Mouse (Mus musculus): ENCODE results near the gene Cars.
A peak's percentile ranks its signal among the peaks of the same experiment; 100 is the strongest.
"Not testable (repeated sequence)": the region's sequence is repeated elsewhere in the genome, so short reads cannot be mapped to it uniquely, and the experiment has no call there.

Cars gene

GRCm38 (mm10) chr7:143587586-143587985, 12.3 kb downstream of the Cars start:
- peak; percentile 30 for DNase-seq (ENCODE audit: low read depth, low spot score)

- DNase-seq (ENCODE audit: low read depth, low spot score), result peak; percentile 77
Measured at GRCm38 (mm10) chr7:143583956-143584355, 15.9 kb downstream of the Cars start.

GRCm38 (mm10) chr7:143583025-143583424, 16.9 kb downstream of the Cars start:
- no peak for DNase-seq (ENCODE audit: low read depth, low spot score)

DNA sequence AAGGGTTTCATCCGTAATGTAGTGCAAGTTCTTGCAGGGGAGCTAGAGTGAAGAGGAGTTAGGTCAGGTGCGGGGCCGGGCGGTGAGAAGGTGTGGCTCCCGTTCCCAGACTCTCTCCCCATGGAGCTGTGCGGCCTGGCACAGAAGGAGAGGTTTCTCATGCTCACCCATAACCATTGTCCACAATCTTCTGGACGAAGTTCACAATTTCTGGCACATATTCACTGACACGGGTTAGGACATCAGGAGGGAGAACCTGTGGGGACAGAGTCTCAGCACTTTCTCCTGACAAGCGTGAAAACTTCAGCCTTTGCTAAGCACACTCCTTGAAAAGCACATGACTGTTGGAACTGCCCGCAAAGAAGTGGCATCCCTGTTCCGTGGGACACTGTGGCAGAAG, 24.1 kb downstream of the Cars start:
- DNase-seq (ENCODE audit: low read depth, low spot score), result no peak

DNA sequence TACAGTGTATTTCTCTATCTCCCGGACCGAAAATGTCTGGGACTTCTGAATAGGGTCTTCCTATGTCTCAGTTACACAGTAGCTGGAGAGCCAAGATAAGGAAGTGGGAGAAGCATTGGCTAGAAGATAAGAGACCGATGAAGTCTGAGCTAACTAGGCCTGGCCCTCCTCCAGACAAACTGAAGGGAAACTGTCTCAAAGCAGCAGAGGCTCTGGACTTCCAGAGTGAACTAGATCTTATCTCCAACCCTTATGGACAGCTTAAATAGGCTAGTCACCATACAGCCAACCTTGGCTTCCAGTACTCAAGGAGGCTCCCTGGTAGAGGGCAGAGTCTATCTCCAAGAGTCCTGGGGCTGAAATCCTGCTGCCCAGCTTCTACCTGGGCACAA, 34.2 kb downstream of the Cars start:
- DNase-seq (ENCODE audit: low read depth, low spot score), result no peak

DNA sequence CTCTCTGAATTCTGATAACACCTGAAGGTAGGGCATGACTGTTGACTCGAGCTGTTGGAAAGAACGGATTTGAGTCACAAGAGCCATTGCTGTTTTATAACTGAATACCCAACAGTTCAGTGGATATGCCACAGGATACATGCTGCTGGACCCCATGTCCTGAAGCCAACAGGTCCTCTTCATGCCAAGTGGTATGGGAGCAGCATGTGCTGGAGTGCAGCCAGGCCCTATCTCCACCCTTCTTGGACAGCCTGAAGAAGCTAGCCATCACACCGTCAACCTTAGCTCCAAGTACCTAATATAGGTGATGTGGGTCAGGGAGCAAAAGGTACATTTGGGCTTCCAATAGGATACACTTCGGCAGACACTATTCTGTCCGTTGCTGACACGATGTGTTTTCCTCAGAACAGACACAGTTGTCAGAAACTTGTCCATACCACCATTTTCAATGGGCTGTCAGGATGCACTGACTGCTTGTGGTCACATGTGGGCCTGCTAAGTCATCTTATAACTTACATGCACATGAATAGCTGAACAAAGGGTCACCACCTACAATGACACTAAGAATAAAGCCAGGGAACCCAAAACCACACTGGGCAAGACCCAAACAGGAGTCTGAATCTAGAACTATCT, 34.8 kb downstream of the Cars start:
- DNase-seq (ENCODE audit: low read depth, low spot score), result no peak

- no peak for DNase-seq (ENCODE audit: low read depth, low spot score)
Measured at GRCm38 (mm10) chr7:143563787-143564186, 36.1 kb downstream of the Cars start.

GRCm38 (mm10) chr7:143557616-143558015, 42.3 kb downstream of the Cars start:
- no peak for DNase-seq (ENCODE audit: low read depth, low spot score)

DNA sequence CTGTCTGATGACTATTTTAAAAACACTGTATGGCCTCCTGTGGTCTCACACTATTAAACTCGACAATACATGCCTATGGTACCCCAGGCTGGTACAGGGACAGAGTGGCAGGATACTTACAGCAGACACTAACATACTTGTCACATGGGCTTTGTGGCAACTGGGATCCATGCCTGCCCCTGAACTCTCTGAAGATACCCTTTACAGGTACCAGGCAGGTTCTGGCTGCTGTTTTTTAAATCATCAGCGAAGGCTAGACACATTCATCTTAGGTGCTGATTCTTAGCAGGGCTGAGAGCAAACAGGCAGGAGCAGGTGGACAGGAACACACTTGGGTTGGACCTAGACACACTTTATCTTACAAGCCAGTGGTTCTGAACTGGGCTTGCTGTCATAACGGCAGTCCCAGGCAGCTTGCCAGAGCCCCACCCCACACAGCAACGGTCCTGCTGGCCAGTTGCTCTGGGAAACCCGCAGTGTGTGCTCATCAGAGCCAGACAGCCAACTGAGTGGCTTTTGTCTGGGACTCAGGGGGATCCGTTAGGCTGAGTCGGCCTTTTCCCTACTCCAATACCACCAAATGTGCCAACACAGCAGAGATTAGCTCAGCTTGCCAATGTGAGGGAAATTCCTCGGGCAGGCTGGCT, 42.8 kb downstream of the Cars start:
- no peak for DNase-seq (ENCODE audit: low read depth, low spot score)

DNA sequence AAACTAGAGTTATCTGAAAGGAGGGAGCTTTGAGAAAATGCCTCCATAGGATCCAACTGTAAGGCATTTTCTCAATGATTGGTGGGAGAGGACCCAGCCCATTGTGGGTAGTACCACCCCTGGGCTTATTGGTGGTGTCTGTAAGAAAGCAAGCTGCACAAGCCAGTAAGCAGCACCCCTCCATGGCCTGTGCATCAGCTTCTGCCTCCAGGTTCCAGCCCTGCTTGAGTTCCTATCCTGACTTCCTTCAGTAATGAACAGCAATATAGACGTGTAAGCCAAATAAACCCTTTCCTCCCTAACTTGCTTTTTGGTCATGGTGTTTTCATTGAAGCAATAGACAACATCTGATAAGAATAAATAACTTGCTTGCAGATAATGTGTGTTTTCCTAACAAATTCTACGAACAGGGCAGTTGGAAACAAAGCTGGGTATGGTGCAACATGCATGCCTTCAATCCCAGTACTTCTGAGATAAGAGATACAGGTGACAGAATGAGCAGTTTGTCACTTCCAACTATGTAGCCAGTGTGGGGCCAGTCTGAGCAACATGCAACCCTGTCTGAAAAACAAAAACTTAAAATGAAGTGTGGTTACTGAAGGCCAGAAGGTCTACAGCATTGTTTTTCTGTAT, 50.2 kb downstream of the Cars start:
- no peak for DNase-seq (ENCODE audit: low read depth, low spot score)

DNA sequence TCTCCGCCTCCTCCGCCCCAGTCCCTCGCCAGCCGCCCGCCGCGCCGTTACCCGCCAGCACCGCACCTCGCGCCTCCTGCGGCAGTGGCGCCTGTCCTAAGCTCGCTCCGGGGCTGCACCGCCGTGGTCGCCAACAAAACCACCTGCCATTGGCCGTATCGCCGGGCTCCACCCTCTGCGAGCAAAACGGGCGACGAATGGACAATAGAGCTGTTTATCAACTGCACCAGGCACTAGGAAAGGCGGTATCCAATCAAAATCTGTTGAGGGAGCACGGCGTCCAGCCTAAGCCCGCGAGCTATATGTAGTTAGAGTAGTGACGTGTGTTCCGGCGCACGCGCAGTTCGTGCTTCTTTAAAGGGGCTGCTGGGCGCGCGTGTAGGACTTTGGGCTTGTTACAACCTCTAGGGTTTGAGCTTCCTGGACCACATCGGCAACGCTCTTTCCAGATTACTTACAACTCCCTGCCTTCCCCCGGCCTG, 50.9 kb downstream of the Cars start, which contains the start of gene Nap1l4:
Gene Nap1l4 (minus strand): TSS at position 131 of the 482 bp plus-strand sequence.
- peak; percentile 100 for DNase-seq (ENCODE audit: low read depth, low spot score)

DNA sequence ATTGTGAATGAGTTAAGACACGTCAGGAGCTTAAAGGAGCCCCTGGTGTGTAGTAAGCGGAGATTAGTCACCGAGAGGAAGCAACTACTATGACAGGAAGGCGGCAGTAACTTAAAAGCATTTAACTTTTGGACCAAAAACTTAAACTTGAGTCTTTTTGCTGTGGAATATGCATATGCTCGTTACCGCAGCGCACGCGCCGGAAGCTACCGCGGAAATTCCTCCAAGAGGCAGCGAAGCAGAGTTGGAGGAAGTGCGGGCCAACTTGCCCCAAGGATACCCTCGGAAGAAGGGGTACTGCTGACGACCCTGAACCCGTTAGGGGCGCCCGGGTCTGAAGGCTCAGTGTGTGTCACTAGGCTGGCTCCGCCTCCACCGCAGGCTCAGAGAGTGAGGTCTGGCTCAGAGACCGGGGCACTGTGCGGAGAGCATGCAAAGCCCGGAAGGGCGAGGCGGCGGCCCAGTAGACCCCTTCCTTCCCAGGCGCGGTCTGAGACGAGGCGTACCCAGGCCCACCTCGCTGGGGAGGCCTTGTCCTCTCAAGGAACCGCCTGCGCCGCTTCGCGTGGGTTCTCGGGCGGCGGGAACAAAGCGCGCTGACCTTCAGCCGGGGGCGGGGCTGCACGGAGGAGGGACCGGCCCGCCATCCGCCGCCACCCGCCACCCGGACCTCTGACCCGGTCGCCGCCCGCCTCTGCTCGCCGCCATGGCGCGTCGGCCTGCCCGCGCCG, 51.5 kb downstream of the Cars start:
- DNase-seq (ENCODE audit: low read depth, low spot score), result peak; percentile 53

- no peak for DNase-seq (ENCODE audit: low read depth, low spot score)
Measured at GRCm38 (mm10) chr7:143546554-143546953, 53.3 kb downstream of the Cars start.

- DNase-seq (ENCODE audit: low read depth, low spot score), result peak; percentile 58
Measured at GRCm38 (mm10) chr7:143544368-143544767, 55.5 kb downstream of the Cars start.

GRCm38 (mm10) chr7:143538671-143539070, 61.2 kb downstream of the Cars start:
- DNase-seq (ENCODE audit: low read depth, low spot score), result no peak

DNA sequence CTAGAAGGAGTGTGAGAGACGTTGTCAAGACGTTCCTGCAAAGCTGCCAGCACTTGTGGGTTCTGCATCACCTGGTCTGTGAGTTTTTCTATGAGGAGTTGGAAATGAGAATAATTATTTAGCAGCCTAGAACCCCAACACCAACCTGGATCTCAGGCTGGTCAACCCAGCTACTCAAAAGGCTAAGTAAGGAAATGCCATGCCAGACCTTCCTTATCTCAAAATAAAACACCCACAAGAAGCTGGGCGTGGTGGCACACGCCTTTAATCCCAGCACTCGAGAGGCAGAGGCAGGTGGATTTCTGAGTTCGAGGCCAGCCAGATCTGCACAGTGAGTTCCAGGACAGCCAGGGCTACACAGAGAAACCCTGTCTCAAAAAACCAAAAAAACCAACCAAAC, 61.7 kb downstream of the Cars start:
- DNase-seq (ENCODE audit: low read depth, low spot score), result not testable (repeated sequence)

GRCm38 (mm10) chr7:143536251-143536650, 63.6 kb downstream of the Cars start:
- DNase-seq (ENCODE audit: low read depth, low spot score), result no peak

DNA sequence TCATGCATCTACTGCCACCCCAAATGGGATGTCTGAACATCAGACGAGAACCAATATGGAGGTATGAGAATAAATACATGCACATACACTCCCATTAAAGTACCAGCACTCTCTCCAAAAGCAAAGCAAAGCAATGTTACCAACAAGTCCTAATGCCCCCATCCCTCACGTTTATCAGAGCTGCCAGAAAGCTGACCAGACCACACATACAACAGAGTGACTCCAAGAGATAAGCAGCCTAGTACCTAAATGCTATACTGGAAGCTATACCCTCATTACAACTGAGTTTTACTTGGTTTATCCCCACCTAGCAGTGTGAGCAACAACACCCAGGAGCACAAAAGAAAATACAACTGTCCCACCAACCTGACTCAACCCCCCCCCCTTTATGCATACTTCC, 66.6 kb downstream of the Cars start:
- DNase-seq (ENCODE audit: low read depth, low spot score), result no peak

DNA sequence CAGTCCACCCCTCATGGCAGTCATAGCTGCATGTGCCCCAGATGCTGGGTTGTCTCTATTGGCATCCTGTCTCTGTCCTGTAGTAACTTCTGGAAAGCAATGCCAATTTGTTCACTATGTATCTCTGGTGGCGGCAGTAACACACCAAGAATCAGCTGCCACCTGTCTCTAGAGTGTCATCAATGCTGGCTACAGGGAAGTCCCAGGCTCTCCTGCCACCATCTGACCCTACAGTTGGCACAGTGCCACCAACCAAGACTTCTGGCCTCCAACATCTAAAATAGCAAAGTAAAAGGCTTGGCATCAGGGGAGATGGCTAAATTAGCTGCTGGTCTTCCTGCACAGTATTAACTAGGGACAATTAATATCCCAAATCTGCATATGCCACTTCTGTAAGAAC, 67.5 kb downstream of the Cars start:
- no peak for DNase-seq (ENCODE audit: low read depth, low spot score)

GRCm38 (mm10) chr7:143519333-143519732, 80.6 kb downstream of the Cars start:
- no peak for DNase-seq (ENCODE audit: low read depth, low spot score)

DNA sequence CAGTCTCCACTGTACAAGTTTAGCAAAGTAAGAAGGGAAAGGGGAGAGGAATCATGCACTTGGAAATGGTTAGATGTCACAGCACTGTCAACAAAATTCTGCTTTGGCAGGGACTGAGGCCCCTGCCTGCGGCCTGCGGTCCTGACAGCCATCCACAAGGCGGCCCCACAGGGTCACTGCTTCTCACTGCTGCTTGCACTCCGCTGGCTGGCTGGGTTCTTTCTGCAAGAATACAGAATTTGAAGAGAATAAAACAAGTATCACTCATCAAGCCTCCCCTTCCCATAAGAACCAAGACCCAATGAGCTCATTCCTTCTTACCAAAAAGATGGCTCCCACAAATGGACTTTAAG, 85.5 kb downstream of the Cars start:
- no peak for DNase-seq (ENCODE audit: low read depth, low spot score)

GRCm38 (mm10) chr7:143513763-143514415, 86.0 kb downstream of the Cars start:
- no peak for DNase-seq (ENCODE audit: low read depth, low spot score)
